Mouse (Mus musculus): Measurements from ENCODE around the gene Ankrd55. TPM values are rescaled to one million over a fixed set of nuclear protein-coding genes. Genes with fewer than 3 reads are reported as not detected.

Ankrd55 gene
- total and polyA plus RNA-seq, 3 experiments = 1.1 to 2.2 (median 1.1) TPM

DNA sequence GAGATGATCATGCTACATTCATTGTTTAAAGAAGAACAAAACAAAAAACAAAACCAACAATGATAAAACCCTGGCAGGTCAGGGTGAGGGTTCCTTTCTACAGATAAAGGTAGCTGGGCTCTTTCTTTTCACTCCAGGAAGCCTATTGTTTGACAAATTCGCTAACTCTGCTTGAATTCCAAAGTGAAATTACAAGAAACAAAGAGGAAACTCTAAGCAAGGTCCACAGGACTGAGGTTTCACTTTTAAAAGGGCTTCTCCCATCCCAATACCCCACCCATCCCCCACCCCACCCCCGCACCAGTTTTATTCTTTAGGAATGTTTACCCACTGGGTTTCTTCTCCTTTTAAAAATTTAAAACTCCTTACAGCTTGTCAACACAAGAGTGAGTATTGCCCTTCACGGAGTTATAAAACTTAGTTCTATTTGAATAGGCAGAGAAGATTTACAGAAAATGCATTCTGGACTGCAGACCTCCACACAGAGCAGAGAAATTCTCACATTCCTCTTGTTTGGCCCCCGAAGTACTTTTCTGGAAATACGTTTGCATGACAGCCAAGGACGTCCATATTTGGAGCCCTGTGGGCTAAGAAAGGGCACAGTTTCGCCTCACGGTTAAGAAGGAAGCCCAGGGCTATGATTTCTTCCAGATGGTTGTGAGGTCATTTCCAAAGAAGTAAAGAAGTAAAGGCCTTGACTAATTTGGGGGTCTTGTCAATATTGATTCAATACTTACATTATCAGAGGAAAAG, 128.3 kb downstream of the Ankrd55 start:
- DNase-seq (ENCODE audit: extremely low read depth) = no peak
- in situ Hi-C loops (cut with MboI; ENCODE audit: low pct_ligation_motif_present, low pct_unique_long_range_greater_than_20kb, low sequenced_read_pairs) (no loop called here), dilution Hi-C loops (cut with MboI; ENCODE audit: extremely low pct_ligation_motif_present, extremely low pct_unique_long_range_greater_than_20kb, low sequenced_read_pairs) (no loop called here)
- peaks cover 2% of the 10 kb centered on the region for H3K9me3 ChIP-seq (replicated peaks; ENCODE audit: low read length)
- H3K4me1 ChIP-seq (ENCODE audit: control insufficient read depth in 1 of 2, insufficient read depth in 2 of 2) = peaks cover 4 to 28% of the 10 kb centered on the region in 2 experiments
- TF ChIP-seq POLR2A (IDR thresholded peaks at IDR 0.05; ENCODE audit: low read depth, low read length) = no peak
- no peak for TF ChIP-seq UBTF (IDR thresholded peaks at IDR 0.05; ENCODE audit: low read depth, low read length)
- no peak for TF ChIP-seq IRF4 (IDR thresholded peaks at IDR 0.05; ENCODE audit: low read depth, low read length)
- no peak for TF ChIP-seq E2F4 (IDR thresholded peaks at IDR 0.05; ENCODE audit: insufficient replicate concordance, low read depth, low read length)
- TF ChIP-seq RCOR1 (conservative IDR thresholded peaks at IDR 0.05; ENCODE audit: low read depth, low read length) = no peak
- TF ChIP-seq BHLHE40 (IDR thresholded peaks at IDR 0.05; ENCODE audit: low read depth, low read length) = no peak
- TF ChIP-seq CHD2 (IDR thresholded peaks at IDR 0.05; ENCODE audit: low read length) = no peak
- no peak for TF ChIP-seq ZC3H11A (IDR thresholded peaks at IDR 0.05; ENCODE audit: low read depth, low read length)
- TF ChIP-seq MAFK (IDR thresholded peaks at IDR 0.05; ENCODE audit: insufficient replicate concordance, low read length) = no peak
- no peak for TF ChIP-seq JUND (conservative IDR thresholded peaks at IDR 0.05; ENCODE audit: low read depth, low read length)
- TF ChIP-seq NELFE (IDR thresholded peaks at IDR 0.05; ENCODE audit: low read depth, low read length) = no peak
- no peak for TF ChIP-seq PAX5 (IDR thresholded peaks at IDR 0.05; ENCODE audit: low read length)
- no peak for TF ChIP-seq POLR2AphosphoS2 (IDR thresholded peaks at IDR 0.05; ENCODE audit: low read depth, low read length)
- no peak for TF ChIP-seq ELF1 (IDR thresholded peaks at IDR 0.05; ENCODE audit: low read depth, low read length)
- no peak overlapping the region for H3K4me3 ChIP-seq (replicated peaks in 1 of 3; ENCODE audit: low read depth in 2 of 3, low read length in 2 of 3, poor library complexity in 1 of 3)
- no peaks in the 10 kb centered on the region for H3K79me2 ChIP-seq (replicated peaks; ENCODE audit: control insufficient read depth, extremely low read depth, insufficient read depth, poor library complexity, severe bottlenecking)
- no peaks in the 10 kb centered on the region for H3K36me3 ChIP-seq (replicated peaks in 1 of 2; ENCODE audit: control insufficient read depth in 1 of 2, insufficient read depth in 1 of 2, low read length in 1 of 2)
- H3K27me3 ChIP-seq (replicated peaks) = no peaks in the 10 kb centered on the region
- peak overlapping the region; percentile 65 for H3K4me2 ChIP-seq (ENCODE audit: insufficient read depth, low read depth, poor library complexity, severe bottlenecking)
- H3K27ac ChIP-seq (ENCODE audit: insufficient read depth, low read depth) = no peak overlapping the region
- H3K9ac ChIP-seq (ENCODE audit: insufficient read depth, low read depth) = peak overlapping the region; percentile 18; the same call in 1 of the 2 replicates

DNA sequence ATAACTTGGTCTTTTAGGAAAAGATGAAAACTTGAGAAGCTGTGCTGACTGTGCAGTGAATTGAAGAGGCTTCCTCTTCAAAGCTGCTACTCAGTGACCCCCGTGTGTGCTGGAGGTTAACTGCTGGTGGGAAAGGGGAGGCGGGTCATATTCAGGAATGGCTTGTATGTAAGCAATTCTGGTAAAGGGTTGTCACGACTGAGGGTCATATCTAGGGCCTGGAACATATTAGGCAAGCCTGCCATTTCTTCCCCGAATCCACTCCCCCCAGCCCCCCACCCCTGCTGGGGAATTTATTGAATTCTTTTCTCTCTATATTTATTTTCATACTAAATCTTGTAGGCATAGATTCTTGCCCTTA, 128.9 kb downstream of the Ankrd55 start:
- Histone ChIP-seq H3K9ac (ENCODE audit: insufficient read depth, low read depth) (no peak overlapping the region), H3K4me3 (replicated peaks in 1 of 3; ENCODE audit: low read depth in 2 of 3, low read length in 2 of 3, poor library complexity in 1 of 3) (no peak overlapping the region), H3K36me3 (replicated peaks in 1 of 2; ENCODE audit: control insufficient read depth in 1 of 2, insufficient read depth in 1 of 2, low read length in 1 of 2) (no peaks in the 10 kb centered on the region), H3K27me3 (replicated peaks) (no peaks in the 10 kb centered on the region), H3K4me2 (ENCODE audit: insufficient read depth, low read depth, poor library complexity, severe bottlenecking) (no peak overlapping the region), H3K79me2 (replicated peaks; ENCODE audit: control insufficient read depth, extremely low read depth, insufficient read depth, poor library complexity, severe bottlenecking) (no peaks in the 10 kb centered on the region), H3K27ac (ENCODE audit: insufficient read depth, low read depth) (no peak overlapping the region), H3K4me1 (ENCODE audit: control insufficient read depth in 1 of 2, insufficient read depth in 2 of 2) (peaks cover 4 to 30% of the 10 kb centered on the region in 2 experiments), H3K9me3 (replicated peaks; ENCODE audit: low read length) (peaks cover 2% of the 10 kb centered on the region)
- in situ Hi-C loops (cut with MboI; ENCODE audit: low pct_ligation_motif_present, low pct_unique_long_range_greater_than_20kb, low sequenced_read_pairs) (no loop called here), dilution Hi-C loops (cut with MboI; ENCODE audit: extremely low pct_ligation_motif_present, extremely low pct_unique_long_range_greater_than_20kb, low sequenced_read_pairs) (no loop called here)
- no peak for TF ChIP-seq ETS1 (conservative IDR thresholded peaks at IDR 0.05; ENCODE audit: low read depth, low read length)
- no peak for TF ChIP-seq JUN (IDR thresholded peaks at IDR 0.05; ENCODE audit: insufficient read depth, low read depth, low read length)
- no peak for TF ChIP-seq PAX5 (IDR thresholded peaks at IDR 0.05; ENCODE audit: low read length)
- TF ChIP-seq ZNF384 (IDR thresholded peaks at IDR 0.05; ENCODE audit: low read depth, low read length) = no peak
- TF ChIP-seq MAFK (IDR thresholded peaks at IDR 0.05; ENCODE audit: insufficient replicate concordance, low read length) = no peak
- TF ChIP-seq CHD2 (IDR thresholded peaks at IDR 0.05; ENCODE audit: low read length) = no peak
- TF ChIP-seq POLR2A (IDR thresholded peaks at IDR 0.05; ENCODE audit: low read depth, low read length) = no peak
- no peak for TF ChIP-seq MEF2A (IDR thresholded peaks at IDR 0.05; ENCODE audit: borderline replicate concordance, low read depth, low read length)
- TF ChIP-seq GABPA (IDR thresholded peaks at IDR 0.05; ENCODE audit: insufficient replicate concordance, low read depth, low read length) = no peak
- no peak for TF ChIP-seq KAT2A (IDR thresholded peaks at IDR 0.05; ENCODE audit: insufficient replicate concordance, low read length)
- TF ChIP-seq E2F4 (IDR thresholded peaks at IDR 0.05; ENCODE audit: insufficient replicate concordance, low read depth, low read length) = no peak
- DNase-seq (ENCODE audit: extremely low read depth) = no peak
